Mouse (Mus musculus) gastrocnemius, adult 18-20 months (tissue): ENCODE data around the gene Arxes2. TPM values are rescaled to one million over a fixed set of nuclear protein-coding genes. Genes with fewer than 3 reads are reported as not detected.
"Not testable (repeated sequence)": the region's sequence is repeated elsewhere in the genome, so short reads cannot be mapped to it uniquely, and the experiment has no call there.

Source experiments
- DNase-seq: peaks from one replicate; pipeline ENCODE4 v3.0.0; 2021; ENCODE audit warnings: low spot score
- long read RNA-seq, 2 experiments: library from polyadenylated mRNA; stranded (forward); transcript quantifications; one replicate each; pipeline ENCODE4 v2.0.0; 2021
- total RNA-seq, 2 experiments: library from RNA; stranded (reverse); gene quantifications; 2 replicates each; pipeline ENCODE4 v1.2.3; 2021

The Arxes2 gene
- 1 to 10 TPM in 1 of 2 experiments, under 1 TPM in 1; 0.25 to 1.0 TPM for total RNA-seq
- long read RNA-seq, experiment 1, partial matches to known transcripts = 0 of 1 reads
- long read RNA-seq, experiment 1, other reads (novel, unspliced or antisense) = 0 of 1 reads
- long read RNA-seq, experiment 2 = 0 reads

GRCm38 (mm10) chrX:135993664-135994119, at the start of gene Arxes2:
TSS of gene Arxes2 (plus strand) at chrX:135993824.
- not testable (repeated sequence) for DNase-seq

- no peak for DNase-seq
These were observed 44.8 kb upstream of the Arxes2 start for GRCm38 (mm10) chrX:135948699-135949437.

- no peak for DNase-seq
These were observed 36.5 kb upstream of the Arxes2 start for GRCm38 (mm10) chrX:135956988-135957690.

- no peak for DNase-seq
These were observed 35.9 kb upstream of the Arxes2 start for GRCm38 (mm10) chrX:135957691-135958081.

- peak; percentile 20 for DNase-seq
These were observed 34.9 kb upstream of the Arxes2 start for GRCm38 (mm10) chrX:135958589-135959225.

- no peak for DNase-seq
These were observed 34.1 kb upstream of the Arxes2 start for GRCm38 (mm10) chrX:135959536-135959935.

- no peak for DNase-seq
These were observed 31.3 kb upstream of the Arxes2 start for GRCm38 (mm10) chrX:135962342-135962741.

GRCm38 (mm10) chrX:135963130-135963529, 30.5 kb upstream of the Arxes2 start:
- no peak for DNase-seq

GRCm38 (mm10) chrX:135963629-135964028, 30.0 kb upstream of the Arxes2 start:
- DNase-seq = peak; percentile 19

GRCm38 (mm10) chrX:135973597-135974423, 19.8 kb upstream of the Arxes2 start:
- no peak for DNase-seq

- no peak for DNase-seq
These were observed 19.0 kb upstream of the Arxes2 start for GRCm38 (mm10) chrX:135974424-135975225.

- DNase-seq = peak; percentile 48
These were observed 18.4 kb upstream of the Arxes2 start for GRCm38 (mm10) chrX:135975226-135975552.

- no peak for DNase-seq
These were observed 8.9 kb upstream of the Arxes2 start for GRCm38 (mm10) chrX:135984539-135985260.

- DNase-seq = no peak
These were observed 7.4 kb upstream of the Arxes2 start for GRCm38 (mm10) chrX:135986267-135986666.

- DNase-seq = no peak
These were observed 3.0 kb upstream of the Arxes2 start for GRCm38 (mm10) chrX:135990661-135991060.

GRCm38 (mm10) chrX:135993192-135993594, 431 bp upstream of the Arxes2 start:
- not testable (repeated sequence) for DNase-seq

GRCm38 (mm10) chrX:136007199-136007843, 13.7 kb downstream of the Arxes2 start:
- no peak for DNase-seq

GRCm38 (mm10) chrX:136014392-136014791, 20.8 kb downstream of the Arxes2 start:
- no peak for DNase-seq

- DNase-seq = no peak
These were observed 36.7 kb downstream of the Arxes2 start for GRCm38 (mm10) chrX:136030331-136030730.
